Mouse (Mus musculus) neural tube, embryonic 14.5 days (tissue): Measurements from ENCODE around the gene Mrpl23. TPM values are rescaled to one million over a fixed set of nuclear protein-coding genes. Genes with fewer than 3 reads are reported as not detected.

Source experiments
- ATAC-seq: fragments of 200-750 bp; cut with Nextera tagmentation; 2 replicates; pipeline ENCODE4 v1.8.0; 2017; ENCODE audit warnings: low read depth, mild to moderate bottlenecking, moderate TSS enrichment, moderate library complexity
- H3K27ac ChIP-seq: fragments of 300-500 bp; sonication (generic); 2 replicates; pipeline ENCODE4 v1.5.1; 2014; ENCODE audit warnings: low read depth, mild to moderate bottlenecking, control low read depth, low read length, moderate library complexity, mixed read lengths
- H3K27me3 ChIP-seq: fragments of 300-500 bp; sonication (generic); 2 replicates; pipeline ENCODE4 v1.6.1; 2014; ENCODE audit warnings: low read length; ENCODE audit not compliant: control insufficient read depth, insufficient read depth
- H3K36me3 ChIP-seq: fragments of 300-500 bp; sonication (generic); 2 replicates; pipeline ENCODE4 v1.6.1; 2014; ENCODE audit warnings: low read length, mixed read lengths; ENCODE audit not compliant: control insufficient read depth, insufficient read depth
- H3K4me1 ChIP-seq: fragments of 300-500 bp; sonication (generic); 2 replicates; pipeline ENCODE4 v1.6.1; 2014; ENCODE audit warnings: low read length; ENCODE audit not compliant: control insufficient read depth, insufficient read depth
- H3K4me2 ChIP-seq: fragments of 300-500 bp; sonication (generic); 2 replicates; pipeline ENCODE4 v1.6.1; 2014; ENCODE audit warnings: mild to moderate bottlenecking, low read depth, low read length, control low read depth
- H3K4me3 ChIP-seq: fragments of 300-500 bp; sonication (generic); 2 replicates; pipeline ENCODE4 v1.5.1; 2014; ENCODE audit warnings: low read depth, low read length, control low read depth, mixed read lengths
- H3K9ac ChIP-seq: fragments of 300-500 bp; sonication (generic); replicated peaks from 2 replicates; pipeline ENCODE4 v1.6.1; 2014; ENCODE audit warnings: low read depth, mild to moderate bottlenecking, control low read depth, low read length, mixed read lengths
- H3K9me3 ChIP-seq: fragments of 300-500 bp; sonication (generic); 2 replicates; pipeline ENCODE4 v1.6.1; 2016; ENCODE audit warnings: low read length; ENCODE audit not compliant: control insufficient read depth
- WGBS: fragments of 180-500 bp; shearing (Covaris S2); extraction: QIAGEN DNeasy Blood & Tissue Kit; methylation state at CpG from one replicate; pipeline ENCODE4 v1.1.7; 2014; 5-methylcytosine and 5-hydroxymethylcytosine counted together
- microRNA counts: library from miRNA; unstranded; fragments of <30 nt; microRNA quantifications from one replicate; lab custom pipeline; 2016
- microRNA-seq: library from miRNA; unstranded; fragments of <30 nt; microRNA quantifications from one replicate; pipeline ENCODE4, GENCODE M21; 2016
- polyA plus RNA-seq: library from polyadenylated mRNA; unstranded; fragments of >200 nt; fragmentation: Nextera tagmentation; extraction: Ambion mirVana; gene quantifications from 2 replicates; pipeline ENCODE4 v1.2.1, GENCODE M21; 2014

Mrpl23 gene
- polyA plus RNA-seq, 1 experiment from 2014 or later: 21.4 TPM

DNA sequence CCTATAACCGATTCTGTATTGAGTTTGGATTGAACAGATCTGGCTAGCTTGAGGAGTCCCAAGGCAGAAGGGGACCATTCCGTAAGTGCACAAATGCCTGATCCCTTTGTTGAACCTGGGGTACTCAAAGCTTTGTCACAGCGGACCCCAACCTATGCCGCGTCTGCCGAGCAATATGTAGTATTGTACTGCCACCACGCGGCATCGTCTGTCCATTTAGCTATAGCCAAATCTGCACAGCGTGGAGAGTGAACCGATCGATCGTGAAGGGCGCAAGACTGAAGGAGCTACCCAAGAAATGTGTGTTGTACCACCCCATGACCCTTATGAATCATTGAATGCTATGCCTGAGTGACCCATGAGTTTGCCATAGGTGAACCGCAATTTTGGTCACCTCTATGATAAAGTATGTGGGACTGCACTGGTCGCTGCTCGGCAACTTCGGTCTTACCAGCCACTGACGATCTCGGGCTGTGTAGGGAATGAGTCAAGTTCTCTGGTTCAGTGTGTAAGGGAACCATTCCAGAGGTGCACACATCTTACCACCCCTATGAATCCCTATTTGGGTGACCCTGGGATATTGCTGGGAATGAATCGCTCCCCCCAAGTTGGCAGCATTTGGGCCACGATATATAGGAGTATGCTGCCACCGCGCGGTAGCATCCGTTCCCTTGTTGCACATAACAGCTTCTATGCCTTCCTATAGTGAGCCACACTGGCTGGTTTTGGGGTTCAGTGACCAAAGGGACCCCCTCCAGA lies 47.8 kb downstream of the Mrpl23 start:
- Histone ChIP-seq H3K27me3 (no peaks in the 10 kb centered on the region), H3K9ac (no peak overlapping the region), H3K36me3 (no peaks in the 10 kb centered on the region), H3K4me2 (peak overlapping the region; percentile 53), H3K4me1 (no peaks in the 10 kb centered on the region), H3K9me3 (no peaks in the 10 kb centered on the region), H3K27ac (no peak overlapping the region), H3K4me3 (peak overlapping the region; percentile 18)
- peak; percentile 79 for ATAC-seq
- 48% methylated on average over 26 of the region's 26 CpGs for WGBS

DNA sequence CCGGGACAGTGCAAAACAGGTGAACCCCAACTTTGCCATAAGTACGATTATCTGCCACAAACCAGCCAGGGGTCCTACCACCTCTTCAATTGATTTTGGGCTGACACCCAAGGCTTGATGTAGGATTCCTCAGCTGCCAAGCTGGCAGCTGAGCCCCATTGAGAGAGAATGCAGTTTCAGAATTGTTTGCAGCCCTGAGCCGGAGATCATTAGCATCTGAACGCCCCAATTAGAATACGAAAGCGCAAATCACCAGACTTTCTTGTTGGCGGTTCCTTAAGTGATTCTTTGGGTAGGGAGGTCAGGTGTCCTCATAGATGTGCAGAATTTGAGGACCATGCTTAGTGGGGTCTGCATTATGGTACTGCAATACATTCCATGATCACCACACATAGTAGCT lies 48.7 kb downstream of the Mrpl23 start:
- no peak overlapping the region for H3K4me3 ChIP-seq
- peak overlapping the region; percentile 41 for H3K4me2 ChIP-seq
- no peaks in the 10 kb centered on the region for H3K4me1 ChIP-seq
- 38% methylated on average over 7 of the region's 7 CpGs for WGBS
- ATAC-seq: no peak
- H3K9me3 ChIP-seq: no peaks in the 10 kb centered on the region
- H3K9ac ChIP-seq: no peak overlapping the region
- H3K36me3 ChIP-seq: no peaks in the 10 kb centered on the region
- no peak overlapping the region for H3K27ac ChIP-seq
- no peaks in the 10 kb centered on the region for H3K27me3 ChIP-seq

- peak overlapping the region; percentile 41 for H3K4me2 ChIP-seq
- H3K4me1 ChIP-seq: no peaks in the 10 kb centered on the region
- no peak overlapping the region for H3K4me3 ChIP-seq
- no peaks in the 10 kb centered on the region for H3K36me3 ChIP-seq
- 50% methylated on average over 20 of the region's 20 CpGs for WGBS
- H3K9ac ChIP-seq: no peak overlapping the region
- no peak for ATAC-seq
- no peak overlapping the region for H3K27ac ChIP-seq
- no peaks in the 10 kb centered on the region for H3K27me3 ChIP-seq
- H3K9me3 ChIP-seq: no peaks in the 10 kb centered on the region
These were observed 49.3 kb downstream of the Mrpl23 start for GRCm38 (mm10) chr7:142581656-142582228.

- Histone ChIP-seq H3K4me1 (no peaks in the 10 kb centered on the region), H3K9ac (no peak overlapping the region), H3K9me3 (no peaks in the 10 kb centered on the region), H3K27me3 (no peaks in the 10 kb centered on the region), H3K4me2 (no peak overlapping the region), H3K4me3 (no peak overlapping the region), H3K36me3 (no peaks in the 10 kb centered on the region), H3K27ac (no peak overlapping the region)
- WGBS: 68% methylated on average over 1 of the region's 1 CpGs
- no peak for ATAC-seq
These were observed 52.4 kb downstream of the Mrpl23 start for GRCm38 (mm10) chr7:142584882-142585281.

DNA sequence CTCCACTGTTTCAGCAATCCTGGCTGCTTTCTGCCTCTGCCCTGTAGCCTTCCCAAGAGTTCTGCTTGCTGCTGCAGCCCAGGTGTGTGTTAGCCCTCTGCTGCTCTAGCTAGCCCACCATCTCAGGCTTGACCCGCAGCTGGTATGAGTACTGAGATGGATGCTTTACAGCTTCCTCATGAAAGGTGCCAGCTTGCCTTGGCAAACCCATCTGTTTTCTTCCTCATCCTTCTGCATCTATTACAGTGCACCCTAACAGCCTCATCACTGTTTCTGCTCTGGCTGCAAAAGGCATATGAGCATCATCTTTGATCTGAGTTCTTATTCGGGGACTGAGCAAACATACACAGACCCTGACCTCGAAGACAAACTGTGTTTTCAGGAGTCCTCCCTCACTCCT lies 53.4 kb downstream of the Mrpl23 start:
- Histone ChIP-seq H3K4me2 (no peak overlapping the region), H3K9me3 (no peaks in the 10 kb centered on the region), H3K36me3 (no peaks in the 10 kb centered on the region), H3K9ac (no peak overlapping the region), H3K4me1 (no peaks in the 10 kb centered on the region), H3K4me3 (no peak overlapping the region), H3K27me3 (no peaks in the 10 kb centered on the region), H3K27ac (no peak overlapping the region)
- WGBS: 87% methylated on average over 3 of the region's 3 CpGs
- ATAC-seq: no peak

- 73% methylated on average over 9 of the region's 9 CpGs for WGBS
- H3K9ac ChIP-seq: no peak overlapping the region
- ATAC-seq: no peak
- no peak overlapping the region for H3K27ac ChIP-seq
- H3K9me3 ChIP-seq: no peaks in the 10 kb centered on the region
- H3K27me3 ChIP-seq: no peaks in the 10 kb centered on the region
- H3K4me2 ChIP-seq: no peak overlapping the region
- no peak overlapping the region for H3K4me3 ChIP-seq
- no peaks in the 10 kb centered on the region for H3K4me1 ChIP-seq
- H3K36me3 ChIP-seq: no peaks in the 10 kb centered on the region
These were observed 55.9 kb downstream of the Mrpl23 start for GRCm38 (mm10) chr7:142588282-142588941.

MicroRNA genes within 50 kb of the gene (microRNA counts, 519-probe panel; counts per million panel counts)
- microRNA mmu-miR-675-3p (lab: Ali Mortazavi, UCI): not detected
- not detected for microRNA mmu-miR-675-5p (lab: Ali Mortazavi, UCI)

Small RNA genes lying within 50 kb of the gene (microRNA-seq; reads per million reads assigned to microRNA genes)
- 12.2 reads per million, percentile 19 among the genes with 10 or more reads in this experiment for gene Mir675

Other genes with a start within 250 kb of the Mrpl23 start
- not detected in 2 replicates for gene Krtap5-1, start 235.6 kb upstream of the Mrpl23 start, polyA plus RNA-seq
- not detected in 2 replicates for gene Krtap5-4, start 229.1 kb upstream of the Mrpl23 start, polyA plus RNA-seq
- 6.0 and 11.2 TPM in 2 replicates for gene Ifitm10, start 158.9 kb upstream of the Mrpl23 start, polyA plus RNA-seq
- 2.9 TPM in 1 of 2 replicates, not detected in the other for gene Gm49369, start 150.0 kb upstream of the Mrpl23 start, polyA plus RNA-seq
- gene Ctsd, start 144.6 kb upstream of the Mrpl23 start, polyA plus RNA-seq: 250 and 288 TPM in 2 replicates
- not detected in 2 replicates for gene Syt8, start 97.8 kb upstream of the Mrpl23 start, polyA plus RNA-seq
- 1.4 and 4.3 TPM in 2 replicates for gene Tnni2, start 90.9 kb upstream of the Mrpl23 start, polyA plus RNA-seq
- gene Lsp1, start 71.9 kb upstream of the Mrpl23 start, polyA plus RNA-seq: 3.9 and 5.6 TPM in 2 replicates
- gene Tnnt3, start 33.9 kb upstream of the Mrpl23 start, polyA plus RNA-seq: 2.3 and 4.8 TPM in 2 replicates
- gene Igf2, start 134.1 kb downstream of the Mrpl23 start, polyA plus RNA-seq: 24.6 and 171 TPM in 2 replicates
- not detected in 2 replicates for gene Gm49394, start 137.3 kb downstream of the Mrpl23 start, polyA plus RNA-seq
- gene Ins2, start 210.7 kb downstream of the Mrpl23 start, polyA plus RNA-seq: not detected in 2 replicates